Mouse (Mus musculus) stomach, embryonic 15.5 days (tissue): Measurements from ENCODE around the gene Spon1. TPM values are rescaled to one million over a fixed set of nuclear protein-coding genes. Genes with fewer than 3 reads are reported as not detected.

Experiments used
- ATAC-seq: fragments of 200-750 bp; cut with Nextera tagmentation; 2 replicates; pipeline ENCODE4 v1.8.0; 2017; ENCODE audit warnings: low read depth, moderate number of reproducible peaks, moderate TSS enrichment; ENCODE audit not compliant: insufficient read depth, low FRiP score
- H3K27ac ChIP-seq: fragments of 300-500 bp; sonication (generic); 2 replicates; pipeline ENCODE4 v1.5.1; 2015; ENCODE audit warnings: mild to moderate bottlenecking, inconsistent platforms
- H3K27me3 ChIP-seq: fragments of 300-500 bp; sonication (generic); replicated peaks from 2 replicates; pipeline ENCODE4 v1.6.1; 2015; ENCODE audit warnings: inconsistent platforms
- H3K36me3 ChIP-seq: fragments of 300-500 bp; sonication (generic); 2 replicates; pipeline ENCODE4 v1.6.1; 2015; ENCODE audit warnings: inconsistent platforms
- H3K4me1 ChIP-seq: fragments of 300-500 bp; sonication (generic); 2 replicates; pipeline ENCODE4 v1.6.1; 2015; ENCODE audit warnings: inconsistent platforms
- H3K4me2 ChIP-seq: fragments of 300-500 bp; sonication (generic); 2 replicates; pipeline ENCODE4 v1.6.1; 2015; ENCODE audit warnings: mild to moderate bottlenecking, inconsistent platforms
- H3K4me3 ChIP-seq: fragments of 300-500 bp; sonication (generic); replicated peaks from 2 replicates; pipeline ENCODE4 v1.5.1; 2015; ENCODE audit warnings: inconsistent platforms
- H3K9ac ChIP-seq: fragments of 300-500 bp; sonication (generic); 2 replicates; pipeline ENCODE4 v1.6.1; 2015; ENCODE audit warnings: inconsistent platforms
- H3K9me3 ChIP-seq: fragments of 300-500 bp; sonication (generic); 2 replicates; pipeline ENCODE4 v1.6.1; 2016; ENCODE audit warnings: inconsistent platforms
- WGBS: fragments of 180-500 bp; shearing (Covaris S2); methylation state at CpG from one replicate; pipeline ENCODE4 v1.1.7; 2015; 5-methylcytosine and 5-hydroxymethylcytosine counted together
- polyA plus RNA-seq: library from polyadenylated mRNA; unstranded; fragments of >200 nt; fragmentation: Nextera tagmentation; extraction: Ambion mirVana; gene quantifications from 2 replicates; pipeline ENCODE4 v1.2.1, GENCODE M21; 2015

Spon1 gene
- polyA plus RNA-seq, 1 experiment from 2014 or later = 17.1 TPM

DNA sequence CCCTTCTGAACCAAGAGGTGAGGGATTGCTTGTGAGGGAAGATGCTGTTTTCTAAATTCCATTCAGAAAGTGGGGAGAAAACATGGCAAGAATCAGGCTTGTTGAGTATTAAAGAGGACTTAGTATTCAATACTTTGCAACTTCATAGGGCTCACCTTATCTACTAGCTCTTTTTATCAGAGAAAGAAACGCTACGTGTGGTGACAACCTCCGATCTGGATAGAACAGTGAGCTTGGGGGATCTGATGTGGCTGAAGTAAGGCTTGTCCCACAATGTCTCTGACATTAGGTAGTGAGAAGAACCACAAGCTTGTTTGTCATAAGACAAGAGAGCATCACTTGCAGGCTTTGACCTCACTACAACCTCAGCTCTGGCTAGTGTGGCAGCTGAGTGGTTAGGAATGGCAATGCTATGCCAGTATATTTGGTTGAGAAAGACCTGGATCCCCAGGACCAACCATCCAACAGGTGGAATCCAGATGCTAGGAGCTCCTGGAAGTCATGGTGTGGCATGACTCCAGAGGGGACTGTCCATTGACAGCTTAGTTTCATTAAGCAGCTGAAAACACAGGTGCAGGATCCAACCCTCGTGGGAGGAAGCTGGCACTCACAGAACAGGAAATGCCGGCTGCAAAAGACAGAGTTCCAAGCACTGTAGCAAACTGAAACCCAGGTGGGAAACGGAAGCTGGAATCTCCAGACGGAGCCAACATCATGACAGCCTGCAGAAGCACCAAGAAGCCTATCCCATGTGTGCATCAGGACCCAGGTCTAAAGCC lies 81.4 kb downstream of the Spon1 start:
- WGBS = 58% methylated on average over 7 of the region's 7 CpGs
- no peak; the same call in 1 of the 2 replicates for ATAC-seq
- H3K4me3 ChIP-seq = no peak overlapping the region
- H3K4me2 ChIP-seq = no peak overlapping the region
- no peak overlapping the region for H3K9ac ChIP-seq
- H3K27me3 ChIP-seq = no peaks in the 10 kb centered on the region
- H3K9me3 ChIP-seq = no peaks in the 10 kb centered on the region
- no peak overlapping the region for H3K27ac ChIP-seq
- no peaks in the 10 kb centered on the region for H3K36me3 ChIP-seq
- H3K4me1 ChIP-seq = no peaks in the 10 kb centered on the region

GRCm38 (mm10) chr7:113850389-113850788 lies 84.6 kb downstream of the Spon1 start:
- ATAC-seq = no peak
- H3K27ac ChIP-seq = no peak overlapping the region
- H3K27me3 ChIP-seq = no peaks in the 10 kb centered on the region
- H3K9ac ChIP-seq = no peak overlapping the region
- H3K36me3 ChIP-seq = no peaks in the 10 kb centered on the region
- H3K4me3 ChIP-seq = no peak overlapping the region
- no peaks in the 10 kb centered on the region for H3K4me1 ChIP-seq
- 50% methylated on average over 4 of the region's 4 CpGs for WGBS
- no peak overlapping the region for H3K4me2 ChIP-seq
- no peaks in the 10 kb centered on the region for H3K9me3 ChIP-seq

- Histone ChIP-seq H3K27me3 (no peaks in the 10 kb centered on the region), H3K36me3 (no peaks in the 10 kb centered on the region), H3K9me3 (no peaks in the 10 kb centered on the region), H3K27ac (no peak overlapping the region), H3K9ac (no peak overlapping the region), H3K4me1 (no peaks in the 10 kb centered on the region), H3K4me3 (no peak overlapping the region), H3K4me2 (no peak overlapping the region)
- ATAC-seq = no peak
- WGBS = 75% methylated on average over 4 of the region's 4 CpGs
Measured at GRCm38 (mm10) chr7:113855396-113855795, 89.6 kb downstream of the Spon1 start.

DNA sequence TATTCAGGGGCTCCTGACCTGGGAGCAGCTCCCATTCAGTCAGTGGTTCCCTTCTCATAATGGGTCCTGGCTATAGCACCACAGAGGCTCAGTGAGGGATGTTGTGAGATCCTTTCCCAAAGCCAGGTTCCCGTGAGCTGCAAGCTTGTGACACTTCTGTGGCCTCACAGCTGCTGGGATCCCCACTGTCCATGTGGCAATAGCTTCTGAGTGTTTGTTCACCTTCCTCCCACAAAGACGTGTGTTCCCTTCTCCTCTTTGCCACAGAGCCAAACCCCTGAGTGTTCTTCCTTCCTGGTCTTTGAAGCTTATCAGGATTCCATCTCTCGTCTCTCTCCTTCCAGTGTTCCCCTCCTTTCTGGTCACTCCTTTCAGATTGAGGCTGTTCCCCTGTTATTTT lies 90.3 kb downstream of the Spon1 start:
- H3K36me3 ChIP-seq = no peaks in the 10 kb centered on the region
- H3K9ac ChIP-seq = no peak overlapping the region
- H3K27me3 ChIP-seq = no peaks in the 10 kb centered on the region
- H3K9me3 ChIP-seq = no peaks in the 10 kb centered on the region
- no peak overlapping the region for H3K4me3 ChIP-seq
- 53% methylated on average over 3 of the region's 3 CpGs for WGBS
- ATAC-seq = no peak
- H3K4me2 ChIP-seq = no peak overlapping the region
- no peaks in the 10 kb centered on the region for H3K4me1 ChIP-seq
- H3K27ac ChIP-seq = no peak overlapping the region

GRCm38 (mm10) chr7:113859480-113859881 lies 93.7 kb downstream of the Spon1 start:
- H3K9me3 ChIP-seq = no peaks in the 10 kb centered on the region
- 68% methylated on average over 5 of the region's 5 CpGs for WGBS
- no peak overlapping the region for H3K27ac ChIP-seq
- no peak overlapping the region for H3K4me2 ChIP-seq
- H3K4me1 ChIP-seq = no peaks in the 10 kb centered on the region
- H3K36me3 ChIP-seq = no peaks in the 10 kb centered on the region
- no peak overlapping the region for H3K9ac ChIP-seq
- ATAC-seq = no peak
- H3K4me3 ChIP-seq = no peak overlapping the region
- H3K27me3 ChIP-seq = no peaks in the 10 kb centered on the region

DNA sequence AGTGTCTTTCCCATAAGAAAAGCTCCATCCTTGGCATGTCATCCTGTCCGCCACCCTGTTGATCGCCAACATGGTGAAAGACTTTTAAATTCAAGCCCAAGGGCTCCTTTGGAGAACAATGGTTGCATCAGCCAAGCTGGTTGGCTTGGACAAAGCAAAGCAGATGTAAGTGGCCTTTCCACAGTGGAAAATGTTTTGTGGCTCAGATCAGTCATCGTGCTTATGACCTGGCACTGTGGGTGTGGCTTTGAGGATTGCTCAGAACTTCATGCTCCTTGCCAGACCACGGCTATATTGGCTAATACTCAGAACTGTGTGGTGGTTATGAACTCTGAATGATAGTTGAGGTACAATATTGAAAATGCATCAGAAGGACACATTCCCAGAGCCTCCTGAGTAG lies 96.2 kb downstream of the Spon1 start:
- no peaks in the 10 kb centered on the region for H3K9me3 ChIP-seq
- WGBS = 90% methylated on average over 4 of the region's 4 CpGs
- no peak overlapping the region for H3K4me3 ChIP-seq
- H3K4me2 ChIP-seq = no peak overlapping the region
- H3K9ac ChIP-seq = no peak overlapping the region
- no peak overlapping the region for H3K27ac ChIP-seq
- ATAC-seq = no peak
- no peaks in the 10 kb centered on the region for H3K27me3 ChIP-seq
- H3K36me3 ChIP-seq = no peaks in the 10 kb centered on the region
- no peaks in the 10 kb centered on the region for H3K4me1 ChIP-seq

GRCm38 (mm10) chr7:113872846-113873245 lies 107.0 kb downstream of the Spon1 start:
- Histone ChIP-seq H3K4me2 (no peak overlapping the region), H3K36me3 (no peaks in the 10 kb centered on the region), H3K4me1 (no peaks in the 10 kb centered on the region), H3K4me3 (no peak overlapping the region), H3K27ac (no peak overlapping the region), H3K9me3 (no peaks in the 10 kb centered on the region), H3K9ac (no peak overlapping the region), H3K27me3 (no peaks in the 10 kb centered on the region)
- 79% methylated on average over 1 of the region's 1 CpGs for WGBS
- no peak for ATAC-seq

DNA sequence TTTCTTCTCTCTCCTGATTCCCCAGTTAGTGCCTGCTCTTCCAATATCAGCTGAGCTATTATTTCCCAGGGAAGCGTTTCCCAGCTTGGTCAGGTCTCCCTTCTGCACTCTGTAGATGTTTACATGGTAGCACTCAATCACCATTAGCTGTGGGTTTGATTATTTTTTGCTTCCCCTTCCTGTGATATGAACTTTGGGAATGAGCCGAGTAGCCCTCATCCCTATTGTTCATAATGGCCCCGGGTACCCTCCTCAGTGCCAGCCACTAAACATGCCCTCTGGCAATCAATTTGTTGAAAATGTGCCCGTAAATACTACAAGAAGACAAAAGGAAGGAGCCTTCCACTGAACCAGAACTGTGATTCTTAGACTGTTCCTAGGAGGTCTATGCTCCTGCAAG lies 111.7 kb downstream of the Spon1 start:
- Histone ChIP-seq H3K4me3 (no peak overlapping the region), H3K9ac (no peak overlapping the region), H3K27me3 (no peaks in the 10 kb centered on the region), H3K4me2 (no peak overlapping the region), H3K27ac (no peak overlapping the region), H3K4me1 (no peaks in the 10 kb centered on the region), H3K9me3 (no peaks in the 10 kb centered on the region), H3K36me3 (no peaks in the 10 kb centered on the region)
- no peak for ATAC-seq
- whole genome bisulfite sequencing = 75% methylated on average over 4 of the region's 4 CpGs

- no peak overlapping the region for H3K9ac ChIP-seq
- no peak overlapping the region for H3K4me2 ChIP-seq
- no peak overlapping the region for H3K27ac ChIP-seq
- H3K4me3 ChIP-seq = no peak overlapping the region
- ATAC-seq = no peak
- no peaks in the 10 kb centered on the region for H3K4me1 ChIP-seq
- 78% methylated on average over 5 of the region's 5 CpGs for WGBS
- no peaks in the 10 kb centered on the region for H3K9me3 ChIP-seq
- no peaks in the 10 kb centered on the region for H3K27me3 ChIP-seq
- no peaks in the 10 kb centered on the region for H3K36me3 ChIP-seq
Measured at GRCm38 (mm10) chr7:113877926-113878325, 112.1 kb downstream of the Spon1 start.

DNA sequence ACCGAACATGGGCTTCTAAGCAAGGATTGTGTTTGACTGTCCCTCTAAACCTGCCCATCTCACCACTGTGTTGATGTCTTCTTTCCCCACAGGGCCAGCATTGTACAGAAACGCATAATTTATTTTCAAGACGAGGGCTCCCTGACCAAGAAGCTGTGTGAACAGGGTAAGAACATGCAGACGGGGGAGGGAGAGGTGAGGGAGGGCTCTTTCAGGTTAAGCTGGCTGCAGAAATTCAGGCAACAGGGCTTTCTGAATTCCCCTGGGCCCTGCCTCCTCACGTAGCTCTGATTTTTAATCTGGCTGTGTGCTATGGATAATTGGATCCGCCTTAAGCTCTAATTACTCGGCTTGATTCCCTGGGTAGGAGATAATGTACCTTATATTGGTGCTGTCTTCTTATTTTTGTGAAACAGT lies 113.3 kb downstream of the Spon1 start:
- 76% methylated on average over 7 of the region's 7 CpGs for WGBS
- Histone ChIP-seq H3K4me2 (no peak overlapping the region), H3K9ac (no peak overlapping the region), H3K4me3 (no peak overlapping the region), H3K27me3 (no peaks in the 10 kb centered on the region), H3K27ac (no peak overlapping the region), H3K36me3 (no peaks in the 10 kb centered on the region), H3K4me1 (no peaks in the 10 kb centered on the region), H3K9me3 (no peaks in the 10 kb centered on the region)
- no peak for ATAC-seq

GRCm38 (mm10) chr7:113880021-113880420 lies 114.2 kb downstream of the Spon1 start:
- 85% methylated on average over 3 of the region's 3 CpGs for WGBS
- Histone ChIP-seq H3K9me3 (no peaks in the 10 kb centered on the region), H3K9ac (no peak overlapping the region), H3K27me3 (no peaks in the 10 kb centered on the region), H3K27ac (no peak overlapping the region), H3K4me2 (no peak overlapping the region), H3K4me3 (no peak overlapping the region), H3K36me3 (no peaks in the 10 kb centered on the region), H3K4me1 (no peaks in the 10 kb centered on the region)
- no peak for ATAC-seq

GRCm38 (mm10) chr7:113890782-113891181 lies 125.0 kb downstream of the Spon1 start:
- H3K9me3 ChIP-seq = no peaks in the 10 kb centered on the region
- no peak overlapping the region for H3K27ac ChIP-seq
- WGBS = 93% methylated on average over 2 of the region's 2 CpGs
- no peaks in the 10 kb centered on the region for H3K36me3 ChIP-seq
- no peak overlapping the region for H3K9ac ChIP-seq
- H3K4me2 ChIP-seq = no peak overlapping the region
- H3K27me3 ChIP-seq = no peaks in the 10 kb centered on the region
- no peaks in the 10 kb centered on the region for H3K4me1 ChIP-seq
- no peak overlapping the region for H3K4me3 ChIP-seq
- no peak for ATAC-seq

DNA sequence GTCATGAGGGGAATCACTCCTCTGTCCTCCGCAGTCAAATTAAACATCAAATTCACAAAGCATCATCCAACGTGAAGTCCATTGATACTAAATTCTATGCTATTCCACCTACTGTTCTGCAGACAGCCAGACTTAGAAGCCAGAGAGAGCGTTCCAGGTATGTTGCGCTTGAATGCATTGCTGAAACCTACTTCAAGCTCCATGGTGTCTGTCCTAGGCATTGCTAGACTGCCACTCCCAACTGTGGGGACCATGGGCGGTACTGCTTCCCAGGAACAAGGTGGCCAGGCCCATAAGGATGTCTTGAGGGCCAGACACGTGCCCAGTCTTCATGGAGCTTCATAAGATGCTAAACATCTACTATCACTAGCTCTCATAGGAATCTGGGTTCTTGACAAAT lies 125.7 kb downstream of the Spon1 start:
- H3K27me3 ChIP-seq = no peaks in the 10 kb centered on the region
- H3K36me3 ChIP-seq = no peaks in the 10 kb centered on the region
- H3K9ac ChIP-seq = no peak overlapping the region
- no peaks in the 10 kb centered on the region for H3K9me3 ChIP-seq
- no peak overlapping the region for H3K4me3 ChIP-seq
- no peak overlapping the region for H3K4me2 ChIP-seq
- H3K4me1 ChIP-seq = no peaks in the 10 kb centered on the region
- 84% methylated on average over 6 of the region's 6 CpGs for WGBS
- H3K27ac ChIP-seq = no peak overlapping the region
- no peak for ATAC-seq
